Mouse (Mus musculus): ENCODE measurements at regions not wholly inside any gene's neighbourhood (a gene's known extent, or its start where the extent isn't known, plus 50 kb on each side); places are given as distances from the start of the nearest gene placed in this dataset.

GRCm38 (mm10) chr7:95710088-95710487 is 461.0 kb upstream of the Tenm4 start:
- TF ChIP-seq CTCF (conservative IDR thresholded peaks at IDR 0.05; ENCODE audit: low read length), result no peak
- TF ChIP-seq POU5F1 (IDR thresholded peaks at IDR 0.05; ENCODE audit: borderline replicate concordance, low read length), result no peak
- no peak for TF ChIP-seq NANOG (IDR thresholded peaks at IDR 0.05; ENCODE audit: borderline replicate concordance, low read length)

Data from E14TG2a.4 (cell line).